Mouse (Mus musculus): ENCODE results near the gene Tmod3. TPM values are rescaled to one million over a fixed set of nuclear protein-coding genes. Genes with fewer than 3 reads are reported as not detected.
A peak's percentile ranks its signal among the peaks of the same experiment; 100 is the strongest.

Tmod3 gene
- polyA plus RNA-seq, 1 experiment from 2014 or later, result 63.8 TPM

DNA sequence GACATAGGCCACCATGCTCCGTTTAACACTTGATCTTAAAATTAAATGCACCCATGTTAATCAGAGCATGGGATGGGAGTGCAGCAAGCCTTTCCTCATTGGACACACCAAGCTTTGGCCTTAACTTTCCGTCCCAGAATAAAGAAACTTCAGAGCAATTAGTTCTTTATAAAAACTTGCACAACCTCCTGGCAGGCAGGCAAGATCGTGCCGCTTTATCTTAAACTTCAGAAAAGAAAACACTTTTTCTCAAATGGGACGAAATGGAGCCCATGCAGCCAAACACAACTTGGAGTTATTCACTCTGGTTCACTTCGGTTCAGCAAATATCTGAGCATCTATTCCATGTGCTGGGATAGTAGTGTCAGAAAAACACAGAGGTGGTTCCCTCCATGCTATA lies 19.9 kb upstream of the Tmod3 start:
- H3K27me3 ChIP-seq (replicated peaks), result no peaks in the 10 kb centered on the region
- H3K27ac ChIP-seq (replicated peaks), result no peak overlapping the region
- H3K9me3 ChIP-seq, result no peaks in the 10 kb centered on the region
- no peak overlapping the region for H3K4me3 ChIP-seq
- 67% methylated on average over 6 of the region's 6 CpGs for WGBS
- no peak for ATAC-seq (ENCODE audit: extremely low read depth, insufficient number of reproducible peaks, low FRiP score, low TSS enrichment)
- H3K4me2 ChIP-seq, result no peak overlapping the region
- H3K4me1 ChIP-seq, result 0 out of 2 replicates have a peak, but pooled peaks cover 3% of the 10 kb centered on the region
- H3K9ac ChIP-seq, result no peak overlapping the region
- no peaks in the 10 kb centered on the region for H3K36me3 ChIP-seq

DNA sequence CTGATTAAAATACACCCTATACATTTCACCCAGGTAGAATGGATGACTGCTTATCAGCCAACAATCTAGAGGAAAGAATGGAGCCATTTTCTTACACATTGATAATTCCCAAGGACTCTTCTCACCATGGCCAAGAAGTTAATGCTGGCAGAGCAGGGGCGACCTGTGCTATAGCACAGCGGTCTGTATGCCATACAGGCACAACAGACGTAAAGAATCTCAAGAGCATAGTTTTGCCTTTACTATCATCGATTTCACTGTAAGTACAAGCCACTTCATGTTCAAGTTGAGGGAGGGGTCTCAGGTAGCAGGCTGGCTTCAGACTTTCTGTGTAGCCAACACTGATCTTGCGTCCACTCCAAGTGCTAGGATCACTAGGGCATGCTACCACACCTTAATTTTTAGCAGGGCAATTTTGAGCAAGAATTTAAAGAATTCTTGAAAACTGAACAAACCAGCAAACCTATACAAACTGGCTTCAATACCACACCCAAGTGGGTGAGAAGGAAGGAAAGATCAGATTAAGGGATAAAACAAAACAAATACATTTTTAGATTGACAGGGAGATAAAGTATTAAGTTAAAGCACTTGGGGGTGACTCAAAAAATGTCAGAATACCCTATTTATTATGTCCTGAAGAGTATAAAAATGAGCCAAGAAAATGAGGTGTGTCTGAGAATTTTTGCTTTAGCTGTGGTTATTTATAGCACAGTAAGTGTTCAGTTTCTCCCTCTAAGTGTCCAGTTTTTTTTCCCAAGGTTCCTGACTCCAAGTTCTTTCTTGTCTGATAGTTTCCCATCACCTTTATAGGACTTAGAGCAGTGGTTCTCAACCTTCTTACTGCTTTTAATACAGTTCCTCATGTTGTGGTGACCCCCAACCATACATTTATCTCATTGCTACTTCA lies 11.8 kb upstream of the Tmod3 start:
- Histone ChIP-seq H3K27me3 (replicated peaks) (no peaks in the 10 kb centered on the region), H3K4me2 (no peak overlapping the region), H3K4me1 (no peaks in the 10 kb centered on the region), H3K9ac (no peak overlapping the region), H3K36me3 (no peaks in the 10 kb centered on the region), H3K4me3 (no peak overlapping the region), H3K9me3 (no peaks in the 10 kb centered on the region), H3K27ac (replicated peaks) (no peak overlapping the region)
- no peak for ATAC-seq (ENCODE audit: extremely low read depth, insufficient number of reproducible peaks, low FRiP score, low TSS enrichment)
- WGBS, result 74% methylated on average over 5 of the region's 5 CpGs

DNA sequence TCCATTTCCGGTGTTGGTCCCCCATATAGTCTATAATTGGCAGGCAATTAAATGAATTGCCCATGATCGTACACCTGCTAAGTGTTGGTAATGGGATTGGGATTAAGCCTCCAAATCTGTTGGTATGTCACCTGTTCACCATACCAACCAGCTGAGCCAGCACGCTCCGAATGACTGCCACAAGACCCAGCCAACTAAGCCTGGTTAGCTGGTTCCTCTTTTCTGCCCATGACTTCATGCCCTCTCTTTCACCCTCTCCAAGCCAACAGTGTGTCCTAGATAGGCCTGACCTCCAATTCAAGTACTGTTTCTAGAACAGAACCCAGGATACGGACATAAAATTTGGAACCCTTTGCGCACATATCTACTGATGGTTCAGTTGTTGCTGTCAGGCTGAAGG lies 8.9 kb upstream of the Tmod3 start:
- Histone ChIP-seq H3K36me3 (no peaks in the 10 kb centered on the region), H3K4me3 (no peak overlapping the region), H3K4me1 (no peaks in the 10 kb centered on the region), H3K4me2 (no peak overlapping the region), H3K27me3 (replicated peaks) (no peaks in the 10 kb centered on the region), H3K9ac (no peak overlapping the region), H3K9me3 (no peaks in the 10 kb centered on the region), H3K27ac (replicated peaks) (no peak overlapping the region)
- no peak for ATAC-seq (ENCODE audit: extremely low read depth, insufficient number of reproducible peaks, low FRiP score, low TSS enrichment)
- 90% methylated on average over 6 of the region's 6 CpGs for WGBS

DNA sequence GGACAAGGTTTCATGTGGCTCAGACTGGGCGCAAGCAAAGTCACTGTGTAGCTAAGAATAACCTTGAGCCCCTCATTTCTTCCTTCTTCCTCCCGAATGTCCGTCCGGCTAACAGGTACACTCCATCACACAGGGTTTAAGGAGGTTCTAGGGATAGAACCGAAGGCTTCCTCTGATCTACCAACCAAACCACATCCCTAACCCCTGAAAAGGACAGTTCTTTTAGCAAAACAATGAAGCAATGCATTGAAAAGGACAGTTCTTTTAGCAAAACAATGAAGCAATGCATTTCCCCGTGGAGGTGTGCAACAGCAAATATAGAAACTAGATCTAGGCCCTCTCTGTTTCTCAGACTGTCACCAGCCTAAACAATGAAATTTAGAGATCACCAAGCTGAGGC lies 5.4 kb upstream of the Tmod3 start:
- Histone ChIP-seq H3K4me1 (no peaks in the 10 kb centered on the region), H3K4me3 (no peak overlapping the region), H3K36me3 (no peaks in the 10 kb centered on the region), H3K9me3 (no peaks in the 10 kb centered on the region), H3K4me2 (no peak overlapping the region), H3K9ac (no peak overlapping the region), H3K27ac (replicated peaks) (no peak overlapping the region), H3K27me3 (replicated peaks) (no peaks in the 10 kb centered on the region)
- ATAC-seq (ENCODE audit: extremely low read depth, insufficient number of reproducible peaks, low FRiP score, low TSS enrichment), result no peak
- 82% methylated on average over 6 of the region's 6 CpGs for WGBS

DNA sequence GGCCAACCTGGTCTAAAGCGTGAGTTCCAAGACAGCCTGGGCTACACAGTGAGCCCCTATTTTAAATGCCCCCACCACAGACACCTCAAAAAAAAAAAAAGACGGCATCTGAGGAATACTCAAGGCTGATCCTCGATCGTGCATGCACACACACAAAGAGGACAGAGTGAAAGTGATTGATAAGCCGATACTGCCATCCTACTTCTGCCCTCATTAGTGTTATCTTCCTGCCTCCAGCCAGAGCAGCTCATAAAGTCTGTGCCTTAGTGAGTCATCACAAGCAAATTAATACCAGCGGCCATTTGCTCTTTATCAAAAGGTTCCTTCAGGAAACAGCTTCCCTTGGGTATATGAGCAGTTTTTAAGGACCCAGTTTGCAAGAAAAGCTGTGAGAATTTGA lies 4.2 kb upstream of the Tmod3 start:
- WGBS, result 55% methylated on average over 6 of the region's 6 CpGs
- ATAC-seq (ENCODE audit: extremely low read depth, insufficient number of reproducible peaks, low FRiP score, low TSS enrichment), result no peak

DNA sequence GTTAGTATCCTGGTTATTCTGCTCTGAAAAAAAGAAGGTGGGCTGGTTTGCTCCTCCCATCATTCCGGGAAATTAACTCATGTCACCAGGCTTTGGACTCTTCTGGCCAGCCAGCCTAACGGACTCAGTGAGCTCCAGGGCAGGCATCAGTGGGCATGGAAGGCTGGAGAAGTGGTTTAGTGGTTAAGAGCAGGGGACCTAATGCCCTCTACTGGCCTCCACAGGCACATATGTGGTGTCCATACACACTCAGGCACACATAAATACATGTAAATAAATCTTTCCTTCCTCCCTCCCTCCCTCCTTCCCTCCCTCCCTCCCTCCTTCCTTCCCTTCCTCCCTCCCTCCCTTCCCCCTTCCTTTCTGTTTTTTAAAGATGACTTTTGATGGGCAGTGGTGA lies 3.7 kb upstream of the Tmod3 start:
- Histone ChIP-seq H3K27ac (replicated peaks) (no peak overlapping the region), H3K4me3 (no peak overlapping the region), H3K9ac (no peak overlapping the region), H3K4me2 (no peak overlapping the region), H3K9me3 (no peaks in the 10 kb centered on the region), H3K36me3 (no peaks in the 10 kb centered on the region), H3K4me1 (peaks cover 4% of the 10 kb centered on the region), H3K27me3 (replicated peaks) (no peaks in the 10 kb centered on the region)
- WGBS, result 66% methylated on average over 2 of the region's 2 CpGs
- ATAC-seq (ENCODE audit: extremely low read depth, insufficient number of reproducible peaks, low FRiP score, low TSS enrichment), result no peak

More for the DNA sequence above, 4.2 kb upstream of the Tmod3 start:
- no peak overlapping the region for H3K9ac ChIP-seq
- no peak overlapping the region for H3K27ac ChIP-seq (replicated peaks)
- H3K4me3 ChIP-seq, result no peak overlapping the region
- no peaks in the 10 kb centered on the region for H3K9me3 ChIP-seq
- no peaks in the 10 kb centered on the region for H3K27me3 ChIP-seq (replicated peaks)
- no peaks in the 10 kb centered on the region for H3K36me3 ChIP-seq
- no peak overlapping the region for H3K4me2 ChIP-seq
- H3K4me1 ChIP-seq, result peaks cover under 1% of the 10 kb centered on the region; the same call in 1 of the 2 replicates

DNA sequence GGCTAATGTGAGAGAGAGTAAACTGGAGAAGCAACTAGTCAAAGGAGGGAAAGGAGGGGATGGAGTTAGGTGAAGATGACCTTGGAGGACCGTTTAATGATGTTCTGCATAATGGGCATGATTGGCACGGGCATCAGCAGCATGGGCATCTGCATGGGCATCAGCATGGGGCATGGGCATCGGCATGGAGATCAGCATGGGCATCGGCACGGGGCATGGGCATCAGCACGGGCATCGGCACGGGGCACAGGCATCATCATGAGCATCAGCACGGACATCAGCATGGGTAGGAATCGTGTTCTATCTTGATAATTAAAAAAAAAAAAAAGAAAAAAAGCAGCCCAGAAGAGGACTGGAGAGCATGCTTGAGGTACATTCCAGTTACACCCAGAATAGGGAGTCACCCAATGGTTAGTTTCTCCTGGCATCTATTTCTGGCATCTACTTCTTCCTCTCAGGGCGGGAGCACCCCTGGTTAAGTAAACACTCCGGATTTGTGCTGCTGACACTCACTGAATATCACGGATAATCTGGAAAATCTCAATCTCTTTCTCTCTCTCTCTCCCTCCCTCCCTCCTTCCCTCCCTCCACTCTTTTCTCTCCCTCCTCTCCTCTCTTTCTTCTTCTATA lies 1.7 kb upstream of the Tmod3 start:
- no peak overlapping the region for H3K9ac ChIP-seq
- ATAC-seq (ENCODE audit: extremely low read depth, insufficient number of reproducible peaks, low FRiP score, low TSS enrichment), result no peak
- WGBS, result 77% methylated on average over 13 of the region's 13 CpGs
- no peaks in the 10 kb centered on the region for H3K27me3 ChIP-seq (replicated peaks)
- no peak overlapping the region for H3K4me2 ChIP-seq
- H3K27ac ChIP-seq (replicated peaks), result no peak overlapping the region
- peaks cover 21% of the 10 kb centered on the region for H3K4me1 ChIP-seq
- no peaks in the 10 kb centered on the region for H3K9me3 ChIP-seq
- no peak overlapping the region for H3K4me3 ChIP-seq
- no peaks in the 10 kb centered on the region for H3K36me3 ChIP-seq

DNA sequence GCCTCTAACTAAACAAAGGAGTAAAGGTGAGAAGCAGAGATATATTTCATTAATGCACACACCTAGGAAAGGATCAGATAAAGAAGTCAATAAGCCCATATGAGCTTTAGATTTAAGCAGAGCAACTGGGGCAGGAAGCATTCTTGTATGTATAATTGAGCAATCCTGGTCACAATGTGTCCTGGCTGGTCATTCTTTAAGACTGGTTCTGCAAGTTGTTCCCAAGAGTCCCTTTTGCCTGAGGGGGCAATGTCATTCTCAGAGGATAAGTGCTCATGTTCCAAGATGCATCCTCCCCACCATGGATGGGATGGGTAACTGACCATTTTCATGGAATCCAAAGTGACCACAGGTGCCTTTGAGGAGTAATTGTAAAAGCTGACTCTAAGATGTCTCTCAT lies 896 bp upstream of the Tmod3 start:
- ATAC-seq (ENCODE audit: extremely low read depth, insufficient number of reproducible peaks, low FRiP score, low TSS enrichment), result no peak
- no peaks in the 10 kb centered on the region for H3K27me3 ChIP-seq (replicated peaks)
- H3K27ac ChIP-seq (replicated peaks), result no peak overlapping the region
- peaks cover 24% of the 10 kb centered on the region for H3K4me1 ChIP-seq
- no peak overlapping the region for H3K4me3 ChIP-seq
- no peaks in the 10 kb centered on the region for H3K36me3 ChIP-seq
- H3K4me2 ChIP-seq, result no peak overlapping the region
- H3K9me3 ChIP-seq, result no peaks in the 10 kb centered on the region
- no peak overlapping the region for H3K9ac ChIP-seq

DNA sequence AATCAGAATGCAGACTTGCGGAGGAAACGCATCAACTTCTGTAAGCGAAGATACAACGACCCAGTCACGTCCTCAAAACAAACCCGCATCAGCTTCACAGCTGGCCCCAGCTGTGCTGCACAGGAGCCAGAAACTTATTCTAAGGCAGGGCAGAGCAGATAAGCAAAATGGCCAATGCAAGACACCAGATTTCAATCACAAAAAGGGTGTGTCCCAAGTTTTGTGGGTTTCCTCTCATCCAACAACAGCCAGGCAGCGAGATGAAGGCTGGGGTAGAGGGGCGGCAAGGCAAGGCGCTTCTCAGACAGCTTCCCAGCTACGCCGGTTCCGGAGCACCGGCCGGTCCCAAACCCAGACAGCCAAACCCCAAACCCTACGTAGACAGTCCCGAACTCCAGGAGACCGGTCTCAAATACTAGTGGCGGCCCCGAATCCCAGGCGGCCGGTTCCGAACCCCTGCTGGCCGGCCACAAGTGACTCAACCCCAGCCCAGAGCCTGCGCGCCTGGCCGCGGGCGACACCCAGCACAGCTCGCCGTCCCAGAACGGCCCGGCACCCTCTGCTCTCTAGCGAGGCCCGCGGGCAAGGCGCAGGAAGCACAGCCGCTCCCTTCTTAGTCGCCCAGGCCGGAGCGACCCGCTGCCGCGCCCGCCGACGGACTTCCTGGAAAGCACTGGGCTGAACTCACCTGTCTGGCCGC lies 495 bp downstream of the Tmod3 start:
- peaks cover 25% of the 10 kb centered on the region for H3K4me1 ChIP-seq
- H3K9me3 ChIP-seq, result no peaks in the 10 kb centered on the region
- peak overlapping the region; percentile 84 for H3K4me2 ChIP-seq
- no peaks in the 10 kb centered on the region for H3K27me3 ChIP-seq (replicated peaks)
- H3K27ac ChIP-seq (replicated peaks), result peak overlapping the region; percentile 91
- peak overlapping the region; percentile 79 for H3K4me3 ChIP-seq
- H3K9ac ChIP-seq, result peak overlapping the region; percentile 92
- ATAC-seq (ENCODE audit: extremely low read depth, insufficient number of reproducible peaks, low FRiP score, low TSS enrichment), result peak; percentile 76
- H3K36me3 ChIP-seq, result no peaks in the 10 kb centered on the region
- under 1% methylated on average over 47 of the region's 47 CpGs for WGBS

DNA sequence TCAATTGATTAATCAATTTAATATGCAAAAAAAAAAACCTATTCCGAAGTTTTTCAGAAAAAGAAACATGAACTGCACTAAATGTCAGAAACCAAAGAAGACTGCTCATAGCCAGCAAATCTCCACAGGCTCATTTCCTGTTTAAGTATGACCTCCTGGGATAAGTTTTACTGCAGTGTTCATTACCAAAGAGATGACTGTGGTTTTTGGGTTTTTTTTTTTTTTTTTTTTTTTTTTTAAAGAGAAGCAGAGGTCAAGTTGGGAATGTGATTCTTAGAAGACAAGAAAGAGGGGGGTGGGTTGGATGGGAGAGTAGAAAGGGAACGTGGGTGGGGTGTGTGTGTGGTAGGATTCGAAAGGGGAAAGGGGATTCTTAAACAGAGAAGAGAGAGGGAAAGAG lies 1.1 kb downstream of the Tmod3 start:
- H3K27ac ChIP-seq (replicated peaks), result peak overlapping the region; percentile 91
- H3K27me3 ChIP-seq (replicated peaks), result no peaks in the 10 kb centered on the region
- peaks cover 31% of the 10 kb centered on the region for H3K4me1 ChIP-seq
- ATAC-seq (ENCODE audit: extremely low read depth, insufficient number of reproducible peaks, low FRiP score, low TSS enrichment), result no peak
- H3K36me3 ChIP-seq, result no peaks in the 10 kb centered on the region
- H3K4me3 ChIP-seq, result peak overlapping the region; percentile 79
- 26% methylated on average over 3 of the region's 3 CpGs for WGBS
- peak overlapping the region; percentile 84 for H3K4me2 ChIP-seq
- H3K9me3 ChIP-seq, result no peaks in the 10 kb centered on the region
- H3K9ac ChIP-seq, result peak overlapping the region; percentile 92

DNA sequence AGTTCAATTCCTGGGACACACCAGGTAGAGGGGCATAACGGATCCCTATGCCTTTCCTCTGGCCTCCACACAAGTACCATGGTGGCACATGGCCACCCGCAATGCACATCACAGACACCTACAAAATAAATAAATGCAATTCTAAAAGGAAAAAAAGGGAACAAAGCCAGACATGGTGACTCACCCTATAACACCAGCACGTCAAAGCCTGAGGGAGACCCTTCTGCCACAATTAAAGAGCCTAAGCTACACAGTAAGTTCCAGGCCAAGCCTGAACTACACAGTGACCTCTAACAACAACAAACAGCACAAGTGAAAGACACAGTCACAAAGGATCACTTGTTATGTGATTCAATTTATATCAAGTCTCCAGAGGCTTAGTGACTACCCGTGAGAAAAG lies 5.7 kb downstream of the Tmod3 start:
- WGBS, result 72% methylated on average over 4 of the region's 4 CpGs
- H3K9ac ChIP-seq, result no peak overlapping the region
- peaks cover 57% of the 10 kb centered on the region for H3K4me1 ChIP-seq
- H3K9me3 ChIP-seq, result peaks cover 6% of the 10 kb centered on the region; the same call in 1 of the 2 replicates
- ATAC-seq (ENCODE audit: extremely low read depth, insufficient number of reproducible peaks, low FRiP score, low TSS enrichment), result no peak
- H3K4me2 ChIP-seq, result no peak overlapping the region
- no peaks in the 10 kb centered on the region for H3K36me3 ChIP-seq
- H3K4me3 ChIP-seq, result no peak overlapping the region
- no peaks in the 10 kb centered on the region for H3K27me3 ChIP-seq (replicated peaks)
- H3K27ac ChIP-seq (replicated peaks), result no peak overlapping the region
